Comparison of ENCODE assay signal across 9 mouse cellular contexts in genomic region chr8:126847664-126848353, GRCm38 (mm10).
A peak's percentile ranks its signal among the peaks of the same experiment; 100 is the strongest.
DNase-seq lines count a peak whose midpoint lies in the region; ATAC-seq lines count a peak whose summit lies in the region.
"Had no signal": no experiment of that assay in that cellular context is flagged by ENCODE, and none has a peak within 500 bp of the region (broad histone marks: within the 10 kb centered on the region; RNA-seq: fewer than 3 reads in every experiment).

No protein-coding gene starts in this region.

- H3K4me3 ChIP-seq in megakaryocyte, embryonic 14.5 days (replicated peaks) = peak overlapping the region; percentile 66

- peaks cover 21% of the 10 kb centered on the region for H3K36me3 ChIP-seq in megakaryocyte, embryonic 14.5 days (replicated peaks; ENCODE audit: low read length)

- DNase-seq in 3134 (ENCODE audit: extremely low read depth, insufficient read length, low spot score) = peak; percentile 70
- DNase-seq in heart, postnatal 10 days = peak; percentile 36 to 47
- DNase-seq in left cerebral cortex, postnatal 10 days (ENCODE audit: extremely low spot score in 1 of 2, low spot score in 2 of 2) = no peak
- no peak for DNase-seq in left cerebral cortex, adult 9 months (ENCODE audit: low spot score in 2 of 2)
- DNase-seq in urinary bladder, adult 2 months (ENCODE audit: low spot score) = no peak
- DNase-seq in left cerebral cortex, postnatal 25 days (ENCODE audit: low spot score in 2 of 2) = no peak
- DNase-seq: kidney, postnatal 14 days had no signal

- no peaks in the 10 kb centered on the region for H3K9me3 ChIP-seq in megakaryocyte, embryonic 14.5 days

- peaks cover 98% of the 10 kb centered on the region for H3K4me1 ChIP-seq in megakaryocyte, embryonic 14.5 days

- intact Hi-C loops in heart, postnatal 10 days (cut with DNase I) = loop anchor here (2.0 kb wide), 1 partner anchor 35 kb away; no protein-coding TSS in a partner anchor
- intact Hi-C loops in left cerebral cortex, postnatal 10 days (cut with DNase I) = no loop called here
- intact Hi-C loops in left cerebral cortex, postnatal 25 days (cut with DNase I) = no loop called here

- peak; percentile 72 for ATAC-seq in CD4-positive, CD25-positive, alpha-beta regulatory T cell, adult 4 months

- H3K27me3 ChIP-seq in megakaryocyte, embryonic 14.5 days (replicated peaks) = no peaks in the 10 kb centered on the region

Comparison
In these comparisons a context has a peak if more than half of its experiments do, and no peak if none do; other contexts are left out.
1. DNase-seq: peak in 3134 (single experiment) and heart, postnatal 10 days (2 of 2); none in left cerebral cortex, postnatal 10 days (0 of 2), left cerebral cortex, adult 9 months (0 of 2), urinary bladder, adult 2 months (single experiment) and left cerebral cortex, postnatal 25 days (0 of 2).